Mouse (Mus musculus) neural tube, embryonic 10.5 days (tissue): ENCODE data around the gene Thap3.

Source experiments
- DNase-seq: peaks from one replicate; pipeline ENCODE4 v3.0.0-alpha.2; 2017; ENCODE audit warnings: low spot score; ENCODE audit errors: extremely low spot score

Gene Thap3

GRCm38 (mm10) chr4:151985886-151986285 lies 2.9 kb downstream of the Thap3 start:
- DNase-seq, result no peak

- DNase-seq, result peak; percentile 42
These were observed 5.2 kb downstream of the Thap3 start for GRCm38 (mm10) chr4:151983560-151983959.

GRCm38 (mm10) chr4:151983043-151983442 lies 5.8 kb downstream of the Thap3 start:
- DNase-seq, result no peak

- peak; percentile 80 for DNase-seq
These were observed 7.4 kb downstream of the Thap3 start for GRCm38 (mm10) chr4:151981363-151981762.

GRCm38 (mm10) chr4:151980699-151981098 lies 8.1 kb downstream of the Thap3 start:
- no peak for DNase-seq

GRCm38 (mm10) chr4:151977748-151978147 lies 11.0 kb downstream of the Thap3 start:
- peak; percentile 89 for DNase-seq

GRCm38 (mm10) chr4:151975441-151975840 lies 13.4 kb downstream of the Thap3 start:
- peak; percentile 37 for DNase-seq

- no peak for DNase-seq
These were observed 16.4 kb downstream of the Thap3 start for GRCm38 (mm10) chr4:151972221-151972967.

- DNase-seq, result no peak
These were observed 20.4 kb downstream of the Thap3 start for GRCm38 (mm10) chr4:151968204-151968921.

- DNase-seq, result no peak
These were observed 26.0 kb downstream of the Thap3 start for GRCm38 (mm10) chr4:151962817-151963216.

- no peak for DNase-seq
These were observed 28.3 kb downstream of the Thap3 start for GRCm38 (mm10) chr4:151960513-151960854.

GRCm38 (mm10) chr4:151959849-151960512 lies 28.8 kb downstream of the Thap3 start:
- DNase-seq, result no peak

GRCm38 (mm10) chr4:151957584-151958315 lies 31.0 kb downstream of the Thap3 start:
- no peak for DNase-seq

GRCm38 (mm10) chr4:151955791-151956190 lies 33.0 kb downstream of the Thap3 start:
- DNase-seq, result no peak

- DNase-seq, result no peak
These were observed 35.6 kb downstream of the Thap3 start for GRCm38 (mm10) chr4:151953209-151953608.

- no peak for DNase-seq
These were observed 40.0 kb downstream of the Thap3 start for GRCm38 (mm10) chr4:151948497-151949471.

GRCm38 (mm10) chr4:151946211-151946610 lies 42.6 kb downstream of the Thap3 start:
- DNase-seq, result no peak

GRCm38 (mm10) chr4:151938089-151938488 lies 50.7 kb downstream of the Thap3 start:
- DNase-seq, result no peak

- DNase-seq, result no peak
These were observed 51.4 kb downstream of the Thap3 start for GRCm38 (mm10) chr4:151937441-151937840.

GRCm38 (mm10) chr4:151934215-151934572 lies 54.6 kb downstream of the Thap3 start:
- DNase-seq, result no peak
